Mouse (Mus musculus) MN1 (cell line): ENCODE measurements around the gene Cpm.

Experiments used
- DNase-seq: peaks from one replicate; pipeline ENCODE4 v3.0.0-alpha.2; 2016; ENCODE audit warnings: low spot score

Cpm gene

GRCm38 (mm10) chr10:117620934-117621501 is 8.3 kb upstream of the Cpm start:
- no peak for DNase-seq

- DNase-seq, result no peak
These were observed 7.4 kb upstream of the Cpm start for GRCm38 (mm10) chr10:117621616-117622533.

GRCm38 (mm10) chr10:117623358-117623757 is 5.9 kb upstream of the Cpm start:
- no peak for DNase-seq

GRCm38 (mm10) chr10:117624222-117624621 is 5.1 kb upstream of the Cpm start:
- no peak for DNase-seq

GRCm38 (mm10) chr10:117624655-117625497 is 4.4 kb upstream of the Cpm start:
- DNase-seq, result no peak

- no peak for DNase-seq
These were observed 3.6 kb upstream of the Cpm start for GRCm38 (mm10) chr10:117625500-117626296.

- DNase-seq, result no peak
These were observed 3.0 kb upstream of the Cpm start for GRCm38 (mm10) chr10:117626297-117626613.

- DNase-seq, result no peak
These were observed 2.3 kb upstream of the Cpm start for GRCm38 (mm10) chr10:117626840-117627615.

GRCm38 (mm10) chr10:117627616-117627930 is 1.7 kb upstream of the Cpm start:
- DNase-seq, result no peak

- no peak for DNase-seq
These were observed 1.4 kb upstream of the Cpm start for GRCm38 (mm10) chr10:117627949-117628348.

- no peak for DNase-seq
These were observed 734 bp upstream of the Cpm start for GRCm38 (mm10) chr10:117628363-117629168.

- no peak for DNase-seq
These were observed 876 bp downstream of the Cpm start for GRCm38 (mm10) chr10:117630176-117630575.

GRCm38 (mm10) chr10:117630810-117631209 is 1.5 kb downstream of the Cpm start:
- no peak for DNase-seq

GRCm38 (mm10) chr10:117631562-117632259 is 2.4 kb downstream of the Cpm start:
- DNase-seq, result no peak

GRCm38 (mm10) chr10:117632394-117632793 is 3.1 kb downstream of the Cpm start:
- no peak for DNase-seq

- DNase-seq, result no peak
These were observed 4.4 kb downstream of the Cpm start for GRCm38 (mm10) chr10:117633564-117634208.

GRCm38 (mm10) chr10:117634323-117635030 is 5.2 kb downstream of the Cpm start:
- no peak for DNase-seq

- no peak for DNase-seq
These were observed 5.9 kb downstream of the Cpm start for GRCm38 (mm10) chr10:117635078-117635771.
